Comparison of ENCODE assay signal across 21 mouse cellular contexts in the genomic region with DNA sequence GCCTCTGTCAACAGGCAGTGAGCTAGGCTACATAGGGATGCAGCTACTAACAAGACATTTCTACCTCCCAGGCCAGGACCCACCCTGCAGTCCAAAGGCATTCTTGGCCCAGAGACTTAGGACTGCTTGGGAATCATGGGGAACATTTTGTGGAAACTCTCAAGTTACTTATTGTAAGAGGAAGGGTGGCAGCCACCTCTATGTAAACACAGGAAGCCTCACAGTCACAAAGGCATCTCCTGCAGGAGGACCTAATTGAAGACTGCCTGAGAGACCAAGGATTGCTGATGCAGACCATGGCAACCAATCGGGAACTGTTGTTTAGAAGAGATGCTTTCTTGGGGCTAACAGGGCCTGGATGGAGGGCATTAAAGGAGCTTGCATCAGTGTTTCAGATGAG.
"Had no signal": no experiment of that assay in that cellular context is flagged by ENCODE, and none has a peak within 500 bp of the region (broad histone marks: within the 10 kb centered on the region; RNA-seq: fewer than 3 reads in every experiment).

No protein-coding gene starts in this region.

- H3K36me3 ChIP-seq: liver, embryonic 13.5 days; midbrain, embryonic 13.5 days had no signal

- H3K27me3 ChIP-seq: liver, embryonic 13.5 days; midbrain, embryonic 13.5 days had no signal

- H3K9me3 ChIP-seq: liver, embryonic 13.5 days; midbrain, embryonic 13.5 days had no signal

- H3K4me1 ChIP-seq: liver, embryonic 13.5 days had no signal

- DNase-seq: kidney, adult 18-20 months; kidney, adult 9 months; kidney, postnatal 25 days; layer of hippocampus, adult 9-11 months; liver, embryonic 13.5 days; lung, adult 2 months; lung, postnatal 14 days; right cerebral cortex, adult 18-20 months; right cerebral cortex, postnatal 14 days; right cerebral cortex, postnatal 4 days; thymus, adult 2 months; thymus, postnatal 14 days; thymus, postnatal 4 days had no signal

- H3K27ac ChIP-seq: kidney, postnatal 0 days; layer of hippocampus, adult 2 months; left cerebral cortex, adult 2 months; liver, embryonic 13.5 days; midbrain, embryonic 13.5 days; stomach, postnatal 0 days had no signal

- ATAC-seq: intestine, embryonic 16.5 days; midbrain, embryonic 13.5 days; midbrain, embryonic 16.5 days had no signal

- H3K9ac ChIP-seq: liver, embryonic 13.5 days; midbrain, embryonic 13.5 days had no signal

- H3K4me2 ChIP-seq: liver, embryonic 13.5 days; midbrain, embryonic 13.5 days had no signal

- H3K4me3 ChIP-seq: layer of hippocampus, adult 2 months; left cerebral cortex, adult 2 months; liver, embryonic 13.5 days; midbrain, embryonic 13.5 days; myocyte had no signal
